Comparison of ENCODE assay signal across 16 mouse cellular contexts in the genomic region with DNA sequence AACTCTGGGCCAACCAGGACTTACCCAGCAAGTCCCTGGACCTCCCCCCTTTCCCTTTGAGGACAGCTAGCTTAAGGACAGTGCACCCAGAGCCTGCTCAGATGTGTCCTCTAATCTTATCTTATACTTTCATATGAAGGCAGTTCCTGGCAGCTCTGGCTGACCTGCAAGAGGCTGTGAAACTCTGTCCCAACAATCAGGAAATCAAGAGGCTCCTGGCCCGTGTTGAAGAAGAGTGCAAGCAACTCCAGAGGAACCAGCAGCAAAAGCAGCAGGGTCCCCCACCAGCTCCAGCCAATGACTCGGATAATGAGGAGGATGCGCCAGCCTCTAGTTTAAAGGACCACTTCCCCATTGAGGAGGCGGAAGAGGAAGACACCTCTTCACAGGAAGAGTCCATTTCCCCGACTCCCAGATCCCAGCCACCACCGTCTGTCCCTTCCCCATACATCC. TPM values are rescaled to one million over a fixed set of nuclear protein-coding genes. Genes with fewer than 3 reads are reported as not detected.
DNase-seq lines count a peak whose midpoint lies in the region; ATAC-seq and TF ChIP-seq lines count a peak whose summit lies in the region.
"Had no signal": no experiment of that assay in that cellular context is flagged by ENCODE, and none has a peak within 500 bp of the region (broad histone marks: within the 10 kb centered on the region; RNA-seq: fewer than 3 reads in every experiment).

No protein-coding gene starts in this region.

- no peak overlapping the region for H3K4me2 ChIP-seq in heart, embryonic 16.5 days (ENCODE audit: low read depth, low read length)
- H3K4me2 ChIP-seq: embryonic facial prominence, embryonic 12.5 days; forebrain, embryonic 15.5 days; midbrain, embryonic 11.5 days had no signal

- TF ChIP-seq POLR2A in MEL (IDR thresholded peaks at IDR 0.05; ENCODE audit: control insufficient read depth in 1 of 2, insufficient read depth in 1 of 2, low read depth in 1 of 2, low read length in 2 of 2, poor library complexity in 1 of 2): peak in 1 of 2 experiments; percentile 57; a peak in 2 of 4 replicates

- TF ChIP-seq RAD21 in MEL (IDR thresholded peaks at IDR 0.05; ENCODE audit: low read depth, low read length): no peak

- H3K9ac ChIP-seq in heart, embryonic 16.5 days (ENCODE audit: low read length): peak overlapping the region; percentile 11; the same call in 1 of the 2 replicates
- peak overlapping the region; percentile 74 for H3K9ac ChIP-seq in MEL (ENCODE audit: control insufficient read depth, low read depth, low read length, poor library complexity, severe bottlenecking)
- H3K9ac ChIP-seq: embryonic facial prominence, embryonic 12.5 days; forebrain, embryonic 15.5 days had no signal

- 66% methylated on average over 6 of the region's 6 CpGs for WGBS in heart, embryonic 16.5 days
- WGBS in embryonic facial prominence, embryonic 10.5 days: 82% methylated on average over 6 of the region's 6 CpGs

- DNase-seq in heart, adult 9 months (ENCODE audit: low spot score in 2 of 2): no peak
- peak; percentile 79 for DNase-seq in MEL (ENCODE audit: low read depth, low spot score)
- DNase-seq in embryonic facial prominence, embryonic 10.5 days (ENCODE audit: low spot score): no peak
- DNase-seq in frontal cortex, postnatal 14 days (ENCODE audit: low spot score in 2 of 2): no peak
- no peak for DNase-seq in adrenal gland, postnatal 4 days (ENCODE audit: low spot score in 2 of 2)
- DNase-seq: adrenal gland, postnatal 25 days; cerebellum, adult 2 months; gastrocnemius, postnatal 36 days; lung, adult 2 months; thymus, postnatal 25 days had no signal

- peaks cover 23% of the 10 kb centered on the region for H3K4me1 ChIP-seq in heart, embryonic 16.5 days (ENCODE audit: control insufficient read depth, insufficient read depth, low read length)
- H3K4me1 ChIP-seq in MEL (ENCODE audit: control insufficient read depth in 1 of 2, insufficient read depth in 2 of 2, low read length in 2 of 2): peaks cover 2 to 9% of the 10 kb centered on the region in 2 experiments; a peak in 2 of 4 replicates
- H3K4me1 ChIP-seq in embryonic facial prominence, embryonic 10.5 days: peaks cover 22% of the 10 kb centered on the region

- no peak overlapping the region for H3K4me3 ChIP-seq in heart, embryonic 16.5 days (ENCODE audit: low read length)
- H3K4me3 ChIP-seq in MEL (ENCODE audit: control insufficient read depth in 1 of 2, insufficient read depth in 1 of 2, low read depth in 2 of 2, low read length in 2 of 2): peak overlapping the region; percentile 66 to 87
- no peak overlapping the region for H3K4me3 ChIP-seq in embryonic facial prominence, embryonic 10.5 days
- H3K4me3 ChIP-seq: embryonic facial prominence, embryonic 12.5 days; forebrain, embryonic 15.5 days had no signal

- no peak for ATAC-seq in heart, embryonic 16.5 days (replicated peaks; ENCODE audit: extremely low read depth, insufficient read depth, low FRiP score)
- 0 out of 2 replicates have a peak, but pooled peaks have one; percentile 21 for ATAC-seq in megakaryocyte, adult 5-6 weeks (ENCODE audit: poor library complexity, severe bottlenecking)
- ATAC-seq: CD4-positive, CD25-positive, alpha-beta regulatory T cell, adult 4 months; forebrain, embryonic 15.5 days had no signal

- no peak for TF ChIP-seq CTCF in MEL (IDR thresholded peaks at IDR 0.05 in 2 of 3, conservative IDR thresholded peaks at IDR 0.05 in 1 of 3; ENCODE audit: control insufficient read depth in 1 of 3, insufficient read depth in 1 of 3, low read depth in 2 of 3, low read length in 3 of 3, poor library complexity in 1 of 3, severe bottlenecking in 1 of 3)

- no peaks in the 10 kb centered on the region for H3K27me3 ChIP-seq in heart, embryonic 16.5 days (ENCODE audit: control insufficient read depth, insufficient read depth, low read length)
- H3K27me3 ChIP-seq in MEL (ENCODE audit: control insufficient read depth in 1 of 2, insufficient read depth in 2 of 2, low read length in 2 of 2): no peaks in the 10 kb centered on the region
- H3K27me3 ChIP-seq in embryonic facial prominence, embryonic 10.5 days (replicated peaks; ENCODE audit: low read depth, poor library complexity, severe bottlenecking): no peaks in the 10 kb centered on the region
- H3K27me3 ChIP-seq: embryonic facial prominence, embryonic 12.5 days; forebrain, embryonic 15.5 days had no signal

- peak; percentile 32 to 50; a peak in 2 of 4 replicates for TF ChIP-seq EP300 in MEL (IDR thresholded peaks at IDR 0.05; ENCODE audit: low read depth in 1 of 2, low read length in 2 of 2)

- peaks cover 1% of the 10 kb centered on the region; the same call in 1 of the 2 replicates for H3K79me2 ChIP-seq in MEL (ENCODE audit: control insufficient read depth, insufficient read depth, low read length, poor library complexity)

- H3K9me3 ChIP-seq in heart, embryonic 16.5 days (replicated peaks; ENCODE audit: control insufficient read depth, low read length): no peaks in the 10 kb centered on the region
- H3K9me3 ChIP-seq in MEL (replicated peaks; ENCODE audit: insufficient read depth, low read length): no peaks in the 10 kb centered on the region
- H3K9me3 ChIP-seq in embryonic facial prominence, embryonic 10.5 days: no peaks in the 10 kb centered on the region
- H3K9me3 ChIP-seq: embryonic facial prominence, embryonic 12.5 days; forebrain, embryonic 15.5 days had no signal

- H3K36me3 ChIP-seq in heart, embryonic 16.5 days (ENCODE audit: control insufficient read depth, insufficient read depth): peaks cover 42% of the 10 kb centered on the region
- no peaks in the 10 kb centered on the region; a peak in 2 of 4 replicates for H3K36me3 ChIP-seq in MEL (ENCODE audit: control insufficient read depth in 1 of 2, insufficient read depth in 2 of 2, low read length in 2 of 2)
- peaks cover 82% of the 10 kb centered on the region for H3K36me3 ChIP-seq in embryonic facial prominence, embryonic 10.5 days (replicated peaks)
- H3K36me3 ChIP-seq: forebrain, embryonic 15.5 days had no signal

- peak overlapping the region; percentile 35; the same call in 1 of the 2 replicates for H3K27ac ChIP-seq in heart, embryonic 16.5 days (ENCODE audit: low read length)
- H3K27ac ChIP-seq in MEL (ENCODE audit: control insufficient read depth, low read depth, low read length): peak overlapping the region; percentile 72
- H3K27ac ChIP-seq in embryonic facial prominence, embryonic 10.5 days (replicated peaks): peak overlapping the region; percentile 61
- H3K27ac ChIP-seq: embryonic facial prominence, embryonic 12.5 days; forebrain, embryonic 15.5 days had no signal

TF ChIP-seq in MEL, 35 proteins besides CTCF, POLR2A, EP300 and RAD21 (continues in another document):
- TF ChIP-seq TBP (IDR thresholded peaks at IDR 0.05; ENCODE audit: low read depth, low read length): 0 out of 2 replicates have a peak, but pooled peaks have one; percentile 10
- TF ChIP-seq POLR2AphosphoS2 (IDR thresholded peaks at IDR 0.05; ENCODE audit: low read length): no peak
- no peak for TF ChIP-seq KAT2A (conservative IDR thresholded peaks at IDR 0.05; ENCODE audit: low read depth, low read length)
- TF ChIP-seq MAFK (IDR thresholded peaks at IDR 0.05; ENCODE audit: borderline replicate concordance, low read depth, low read length): no peak
- TF ChIP-seq ZMIZ1 (IDR thresholded peaks at IDR 0.05; ENCODE audit: low read depth, low read length): no peak
- TF ChIP-seq MAZ (IDR thresholded peaks at IDR 0.05; ENCODE audit: low read depth, low read length): no peak
- TF ChIP-seq ETS1 (IDR thresholded peaks at IDR 0.05; ENCODE audit: low read depth, low read length): no peak
- no peak for TF ChIP-seq ZKSCAN1 (IDR thresholded peaks at IDR 0.05; ENCODE audit: low read depth, low read length)
- no peak for TF ChIP-seq ZNF384 (IDR thresholded peaks at IDR 0.05; ENCODE audit: low read depth, low read length)
- TF ChIP-seq GATA1 (IDR thresholded peaks at IDR 0.05; ENCODE audit: low read depth, low read length): peak; percentile 48; the same call in 1 of the 2 replicates
- no peak; the same call in 1 of the 2 replicates for TF ChIP-seq SIN3A (IDR thresholded peaks at IDR 0.05; ENCODE audit: low read length)
- no peak for TF ChIP-seq NRF1 (IDR thresholded peaks at IDR 0.05; ENCODE audit: insufficient read depth, low read depth, low read length, poor library complexity, severe bottlenecking)
- TF ChIP-seq ZC3H11A (IDR thresholded peaks at IDR 0.05; ENCODE audit: low read depth, low read length): no peak
- TF ChIP-seq CHD2 (IDR thresholded peaks at IDR 0.05; ENCODE audit: low read length): no peak
- TF ChIP-seq CHD1 (IDR thresholded peaks at IDR 0.05; ENCODE audit: low read depth, low read length): no peak
- TF ChIP-seq ELF1 (IDR thresholded peaks at IDR 0.05; ENCODE audit: low read depth, low read length): peak; percentile 58; the same call in 1 of the 2 replicates
- no peak for TF ChIP-seq MEF2A (IDR thresholded peaks at IDR 0.05; ENCODE audit: extremely low read depth, insufficient replicate concordance, low read depth, low read length, poor library complexity, severe bottlenecking)
- 0 out of 2 replicates have a peak, but pooled peaks have one; percentile 7 for TF ChIP-seq UBTF (IDR thresholded peaks at IDR 0.05; ENCODE audit: borderline replicate concordance, insufficient read depth, low read depth, low read length)
- TF ChIP-seq NELFE (IDR thresholded peaks at IDR 0.05; ENCODE audit: low read depth, low read length): peak; percentile 56
- TF ChIP-seq E2F4 (IDR thresholded peaks at IDR 0.05; ENCODE audit: borderline replicate concordance, low read depth, low read length): peak; percentile 13; the same call in 1 of the 2 replicates
- no peak for TF ChIP-seq MYB (IDR thresholded peaks at IDR 0.05; ENCODE audit: low read depth, low read length)
- no peak for TF ChIP-seq RCOR1 (IDR thresholded peaks at IDR 0.05; ENCODE audit: low read depth, low read length)
- no peak; the same call in 1 of the 2 replicates for TF ChIP-seq MXI1 (IDR thresholded peaks at IDR 0.05; ENCODE audit: low read depth, low read length)
- TF ChIP-seq HCFC1 (IDR thresholded peaks at IDR 0.05; ENCODE audit: low read depth, low read length): 0 out of 2 replicates have a peak, but pooled peaks have one; percentile 20
- no peak for TF ChIP-seq TAL1 (IDR thresholded peaks at IDR 0.05; ENCODE audit: low read length)

RNA-seq across cellular contexts. Expression of a gene that starts 39.8 kb away (rescaled TPM):
- 44.6 and 47.5 TPM in 2 replicates for polyA plus RNA-seq in heart, embryonic 16.5 days (2015; fragmentation: Nextera tagmentation; extraction: Ambion mirVana)
- 16.5 and 19.3 TPM in 2 replicates for total RNA-seq in MEL (2012; rRNA removed)
- polyA plus RNA-seq in MEL (2012; ENCODE audit: insufficient read depth in 1 of 2, insufficient read length in 2 of 2, low read depth in 1 of 2, low replicate concordance in 2 of 2, missing spikeins in 1 of 2): 10 to 100 TPM in 1 of 2 experiments, not detected in 1; 19.5 TPM
- polyA plus RNA-seq in embryonic facial prominence, embryonic 10.5 days (2016; fragmentation: Nextera tagmentation; extraction: Ambion mirVana): 23.7 and 27.7 TPM in 2 replicates
- 11.6 and 14.3 TPM in 2 replicates for total RNA-seq in megakaryocyte, adult 5-6 weeks (2015)
- total RNA-seq in megakaryocyte, adult 5-6 weeks (2017): 21.3 and 31.0 TPM in 2 replicates
- 10 to 100 TPM; 26.1 to 26.6 TPM for total RNA-seq in adrenal gland, postnatal 4 days (2021)

Comparison
In these comparisons a context has a peak if more than half of its experiments do, and no peak if none do; other contexts are left out.
1. H3K4me3 ChIP-seq: peak in MEL (2 of 2); none in heart, embryonic 16.5 days (single experiment) and embryonic facial prominence, embryonic 10.5 days (single experiment).
2. Peak in every context shown above with its lines, with median percentiles within 50 percentile points of each other: H3K27ac ChIP-seq.